Mouse (Mus musculus) hindbrain, embryonic 14.5 days (tissue): ENCODE data around the gene Nfatc4. TPM values are rescaled to one million over a fixed set of nuclear protein-coding genes. Genes with fewer than 3 reads are reported as not detected.

Experiments used
- ATAC-seq: fragments of 200-750 bp; cut with Nextera tagmentation; 2 replicates; pipeline ENCODE4 v1.8.0; 2017; ENCODE audit warnings: moderate number of reproducible peaks, mild to moderate bottlenecking, moderate TSS enrichment, moderate library complexity; ENCODE audit not compliant: low FRiP score
- DNase-seq: peaks from one replicate; pipeline ENCODE4 v3.0.0-alpha.2; 2015; ENCODE audit warnings: low spot score
- H3K27ac ChIP-seq: fragments of 300-500 bp; sonication (generic); 2 replicates; pipeline ENCODE4 v1.5.1; 2014; ENCODE audit warnings: mild to moderate bottlenecking, moderate library complexity
- H3K27me3 ChIP-seq: fragments of 300-500 bp; sonication (generic); 2 replicates; pipeline ENCODE4 v1.6.1; 2014; ENCODE audit warnings: mild to moderate bottlenecking, low read length, mixed read lengths; ENCODE audit not compliant: control insufficient read depth, insufficient read depth
- H3K36me3 ChIP-seq: fragments of 300-500 bp; sonication (generic); replicated peaks from 2 replicates; pipeline ENCODE4 v1.6.1; 2014; ENCODE audit not compliant: control insufficient read depth, insufficient read depth
- H3K4me1 ChIP-seq: fragments of 300-500 bp; sonication (generic); replicated peaks from 2 replicates; pipeline ENCODE4 v1.6.1; 2014; ENCODE audit warnings: antibody characterized with exemption, low read length, mixed read lengths; ENCODE audit not compliant: control insufficient read depth, insufficient read depth
- H3K4me2 ChIP-seq: fragments of 300-500 bp; sonication (generic); replicated peaks from 2 replicates; pipeline ENCODE4 v1.6.1; 2014; ENCODE audit warnings: mild to moderate bottlenecking, moderate library complexity
- H3K4me3 ChIP-seq: fragments of 300-500 bp; sonication (generic); replicated peaks from 2 replicates; pipeline ENCODE4 v1.5.1; 2014; ENCODE audit warnings: mild to moderate bottlenecking, low read length
- H3K9ac ChIP-seq: fragments of 300-500 bp; sonication (generic); 2 replicates; pipeline ENCODE4 v1.6.1; 2014
- H3K9me3 ChIP-seq: fragments of 300-500 bp; sonication (generic); 2 replicates; pipeline ENCODE4 v1.6.1; 2016; ENCODE audit warnings: low read length; ENCODE audit not compliant: control insufficient read depth
- WGBS: fragments of 180-500 bp; shearing (Covaris S2); extraction: QIAGEN DNeasy Blood & Tissue Kit; methylation state at CpG from one replicate; pipeline ENCODE4 v1.1.7; 2014; 5-methylcytosine and 5-hydroxymethylcytosine counted together
- polyA plus RNA-seq: library from polyadenylated mRNA; unstranded; fragments of >200 nt; fragmentation: Nextera tagmentation; extraction: Ambion mirVana; gene quantifications from 2 replicates; pipeline ENCODE4 v1.2.1, GENCODE M21; 2014

Gene Nfatc4
- polyA plus RNA-seq, 1 experiment from 2014 or later = 10.1 TPM

GRCm38 (mm10) chr14:55783171-55783957 lies 39.6 kb upstream of the Nfatc4 start:
- H3K4me3 ChIP-seq = peak overlapping the region; percentile 24
- no peak overlapping the region for H3K27ac ChIP-seq
- H3K9ac ChIP-seq = 0 out of 2 replicates have a peak overlapping the region, but pooled peaks have one; percentile 28
- DNase-seq = peak; percentile 45
- H3K36me3 ChIP-seq = no peaks in the 10 kb centered on the region
- WGBS = 2% methylated on average over 31 of the region's 31 CpGs
- peaks cover 4% of the 10 kb centered on the region; the same call in 1 of the 2 replicates for H3K4me1 ChIP-seq
- H3K27me3 ChIP-seq = peaks cover 71% of the 10 kb centered on the region
- peak overlapping the region; percentile 46 for H3K4me2 ChIP-seq
- ATAC-seq = no peak
- no peaks in the 10 kb centered on the region for H3K9me3 ChIP-seq

DNA sequence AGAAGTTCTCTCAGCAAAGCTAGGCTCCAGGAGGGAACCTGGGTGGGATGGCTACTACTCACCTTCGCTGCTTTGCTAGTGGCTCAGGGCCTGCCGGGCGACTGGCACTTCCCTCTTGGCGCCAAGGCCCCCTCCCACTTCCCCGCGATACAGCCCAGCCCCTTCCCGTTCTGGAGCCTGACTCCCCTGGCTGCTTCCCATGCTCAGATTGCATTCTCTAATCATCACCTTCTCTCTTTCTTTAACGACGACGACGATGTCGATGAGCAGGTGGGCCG lies 39.0 kb upstream of the Nfatc4 start, which contains the start of gene Adcy4:
TSS of gene Adcy4 (minus strand) at position 138 of the 278 bp plus-strand sequence.
- Histone ChIP-seq H3K27me3 (peaks cover 76% of the 10 kb centered on the region), H3K9ac (0 out of 2 replicates have a peak within 1 kb of the TSS, but pooled peaks have one; percentile 28), H3K4me3 (peak within 1 kb of the TSS; percentile 24)

GRCm38 (mm10) chr14:55785195-55785594 lies 37.7 kb upstream of the Nfatc4 start:
- Histone ChIP-seq H3K27me3 (peaks cover 89% of the 10 kb centered on the region), H3K4me1 (peaks cover 4% of the 10 kb centered on the region; the same call in 1 of the 2 replicates), H3K27ac (no peak overlapping the region), H3K36me3 (no peaks in the 10 kb centered on the region), H3K4me2 (no peak overlapping the region), H3K9me3 (no peaks in the 10 kb centered on the region), H3K4me3 (no peak overlapping the region), H3K9ac (no peak overlapping the region)
- ATAC-seq (no peak), DNase-seq (no peak)
- WGBS = 26% methylated on average over 6 of the region's 6 CpGs

More for the DNA sequence above, 39.0 kb upstream of the Nfatc4 start, which contains the start of gene Adcy4:
- Histone ChIP-seq H3K36me3 (no peaks in the 10 kb centered on the region), H3K4me1 (peaks cover 4% of the 10 kb centered on the region; the same call in 1 of the 2 replicates), H3K4me2 (peak within 1 kb of the TSS; percentile 46), H3K27ac (no peak within 1 kb of the TSS), H3K9me3 (no peaks in the 10 kb centered on the region)
- 5% methylated on average over 13 of the region's 13 CpGs for WGBS
- ATAC-seq (no peak), DNase-seq (no peak)

DNA sequence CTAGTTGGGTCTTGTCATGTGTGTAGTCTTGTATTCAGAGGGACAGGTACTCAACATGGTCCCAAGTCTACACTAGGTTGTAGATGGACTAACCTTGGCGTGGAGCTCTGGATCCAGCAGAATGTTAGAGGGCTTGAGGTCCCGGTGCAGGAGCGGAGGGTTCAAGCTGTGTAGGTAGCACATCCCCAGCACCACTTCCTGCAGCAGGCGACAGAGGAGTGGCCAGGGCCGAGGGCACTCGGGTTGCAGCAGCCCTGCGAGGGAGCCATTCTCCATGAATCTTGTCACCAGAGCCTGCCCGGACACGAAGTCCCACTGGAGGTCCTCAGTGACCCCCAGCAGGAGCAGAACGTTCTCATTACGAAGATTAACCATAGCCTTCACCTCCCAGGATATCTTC lies 35.2 kb upstream of the Nfatc4 start:
- Histone ChIP-seq H3K27ac (no peak overlapping the region), H3K4me3 (no peak overlapping the region), H3K9ac (no peak overlapping the region), H3K36me3 (no peaks in the 10 kb centered on the region), H3K4me1 (peaks cover 4% of the 10 kb centered on the region; the same call in 1 of the 2 replicates), H3K9me3 (no peaks in the 10 kb centered on the region), H3K4me2 (no peak overlapping the region), H3K27me3 (peaks cover 83% of the 10 kb centered on the region)
- DNase-seq (no peak), ATAC-seq (no peak)
- WGBS = 31% methylated on average over 11 of the region's 11 CpGs

DNA sequence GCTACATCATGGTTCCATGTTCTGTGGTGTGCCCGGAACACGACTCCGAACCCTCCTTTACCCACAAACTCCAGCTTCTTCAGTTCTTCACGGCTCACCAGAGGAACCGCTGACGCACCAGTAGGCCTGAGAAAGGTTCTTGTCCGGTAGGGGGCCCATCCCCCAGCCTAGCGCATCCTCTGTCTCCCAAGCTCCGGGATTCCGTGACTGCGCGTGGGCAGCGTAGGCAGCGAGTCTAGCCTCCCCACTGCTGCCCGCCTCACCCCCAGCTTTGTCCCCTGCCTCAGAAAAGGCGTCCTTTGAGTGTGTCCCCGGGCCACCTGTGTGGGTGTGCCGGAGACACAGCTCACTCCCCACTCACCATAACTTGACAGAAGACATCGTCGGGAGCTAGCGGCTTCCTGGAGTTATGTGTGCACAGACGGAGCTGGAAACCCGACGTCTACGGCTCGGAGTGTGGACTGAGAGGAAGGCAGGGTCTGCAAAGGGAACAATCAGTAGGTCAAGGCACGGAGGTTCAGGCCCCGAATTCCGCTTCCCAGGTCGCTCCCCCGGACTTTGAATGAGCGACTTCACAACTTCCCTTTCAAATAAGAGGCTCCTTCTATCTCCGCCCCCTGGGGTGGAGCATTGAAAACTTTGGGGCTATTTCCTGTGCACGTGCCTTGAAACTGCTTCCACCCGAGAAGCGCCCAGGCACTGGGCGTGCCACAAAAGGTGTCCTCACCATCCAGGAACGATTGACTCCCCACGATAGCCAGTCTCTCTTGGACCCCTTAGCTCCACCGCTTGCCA lies 34.5 kb upstream of the Nfatc4 start, which contains the start of gene Ripk3:
TSS of gene Ripk3 (minus strand) at position 610 of the 795 bp plus-strand sequence.
- Histone ChIP-seq H3K4me3 (peak within 1 kb of the TSS; percentile 19), H3K27me3 (peaks cover 76% of the 10 kb centered on the region), H3K9me3 (no peaks in the 10 kb centered on the region)

DNA sequence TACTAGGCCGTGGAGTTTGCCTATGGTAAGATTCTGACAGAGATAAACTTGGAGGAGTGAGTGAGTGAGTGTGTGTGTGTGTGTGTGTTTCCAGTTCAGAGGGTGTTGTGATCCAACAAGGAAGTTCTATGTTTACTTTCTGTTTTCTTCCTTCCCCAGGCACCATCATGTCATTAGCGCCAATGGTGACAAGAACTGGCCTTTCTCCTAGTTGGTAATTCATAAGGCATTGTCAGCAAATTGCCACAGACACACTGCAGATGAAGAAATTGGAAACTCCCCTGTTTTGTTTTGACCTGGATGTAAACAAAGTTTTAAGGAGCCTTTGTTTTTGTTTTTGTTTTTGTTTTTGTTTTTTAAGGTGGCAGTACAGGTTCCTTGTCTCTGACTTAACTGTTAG lies 29.5 kb upstream of the Nfatc4 start:
- H3K4me3 ChIP-seq = no peak overlapping the region
- H3K4me2 ChIP-seq = no peak overlapping the region
- DNase-seq = no peak
- H3K9ac ChIP-seq = no peak overlapping the region
- no peaks in the 10 kb centered on the region for H3K4me1 ChIP-seq
- H3K36me3 ChIP-seq = no peaks in the 10 kb centered on the region
- ATAC-seq = no peak
- peaks cover 26% of the 10 kb centered on the region for H3K27me3 ChIP-seq
- H3K9me3 ChIP-seq = no peaks in the 10 kb centered on the region
- 76% methylated on average over 2 of the region's 2 CpGs for WGBS
- no peak overlapping the region for H3K27ac ChIP-seq

More for the DNA sequence above, 34.5 kb upstream of the Nfatc4 start, which contains the start of gene Ripk3:
- Histone ChIP-seq H3K4me2 (peak within 1 kb of the TSS; percentile 38), H3K9ac (no peak within 1 kb of the TSS), H3K4me1 (peaks cover 2% of the 10 kb centered on the region; the same call in 1 of the 2 replicates), H3K36me3 (no peaks in the 10 kb centered on the region), H3K27ac (no peak within 1 kb of the TSS)
- ATAC-seq = no peak
- 7% methylated on average over 40 of the region's 40 CpGs for WGBS
- no peak for DNase-seq

DNA sequence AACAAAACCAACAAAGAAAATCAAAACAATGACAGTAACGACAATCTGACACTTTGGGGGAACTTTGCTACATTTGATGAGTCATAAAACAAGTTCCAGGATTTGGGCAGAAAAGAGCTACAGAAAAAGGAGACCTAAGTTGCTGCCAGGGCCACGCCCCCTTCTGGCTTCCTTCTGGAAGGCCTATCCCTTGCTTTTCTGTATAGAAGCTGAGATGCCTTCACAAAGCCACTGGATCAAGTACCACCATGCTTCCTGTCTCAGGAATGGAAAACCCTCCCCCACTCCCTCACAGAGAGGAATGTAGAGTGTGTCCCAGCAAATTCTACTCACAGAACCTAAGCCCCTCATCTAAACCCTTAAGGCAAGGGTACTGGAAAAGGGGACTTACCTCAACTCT lies 29.0 kb upstream of the Nfatc4 start:
- H3K4me1 ChIP-seq = no peaks in the 10 kb centered on the region
- DNase-seq = no peak
- no peak overlapping the region for H3K4me2 ChIP-seq
- H3K27ac ChIP-seq = no peak overlapping the region
- H3K9ac ChIP-seq = no peak overlapping the region
- H3K4me3 ChIP-seq = no peak overlapping the region
- ATAC-seq = no peak
- H3K36me3 ChIP-seq = no peaks in the 10 kb centered on the region
- 67% methylated on average over 2 of the region's 2 CpGs for WGBS
- no peaks in the 10 kb centered on the region for H3K9me3 ChIP-seq
- peaks cover 21% of the 10 kb centered on the region for H3K27me3 ChIP-seq

- WGBS = 89% methylated on average over 14 of the region's 15 CpGs
Observed at GRCm38 (mm10) chr14:55795380-55796163, 27.4 kb upstream of the Nfatc4 start.

More at GRCm38 (mm10) chr14:55795380-55796163, 27.4 kb upstream of the Nfatc4 start:
- Histone ChIP-seq H3K36me3 (no peaks in the 10 kb centered on the region), H3K4me2 (no peak overlapping the region), H3K27me3 (peaks cover 5% of the 10 kb centered on the region; the same call in 1 of the 2 replicates), H3K9ac (no peak overlapping the region), H3K4me3 (no peak overlapping the region), H3K9me3 (no peaks in the 10 kb centered on the region), H3K4me1 (no peaks in the 10 kb centered on the region), H3K27ac (no peak overlapping the region)
- no peak for ATAC-seq
- DNase-seq = no peak
